Mouse (Mus musculus) WW6 (cell line): ENCODE measurements at regions not wholly inside any gene's neighbourhood (a gene's known extent, or its start where the extent isn't known, plus 50 kb on each side); places are given as distances from the start of the nearest gene placed in this dataset.

Source experiments
- DNase-seq: peaks from one replicate; pipeline ENCODE4 v3.0.0-alpha.2; 2013; ENCODE audit warnings: low read depth, low spot score

GRCm38 (mm10) chr5:43048196-43049050, 184.5 kb upstream of the Cpeb2 start:
- no peak for DNase-seq

- DNase-seq, result no peak
Observed at GRCm38 (mm10) chr5:43049381-43050301, 183.3 kb upstream of the Cpeb2 start.

GRCm38 (mm10) chr5:43050961-43051517, 181.9 kb upstream of the Cpeb2 start:
- DNase-seq, result no peak

GRCm38 (mm10) chr5:43052668-43053067, 180.3 kb upstream of the Cpeb2 start:
- no peak for DNase-seq

- DNase-seq, result no peak
Observed at GRCm38 (mm10) chr5:43054586-43054985, 178.4 kb upstream of the Cpeb2 start.

- DNase-seq, result no peak
Observed at GRCm38 (mm10) chr5:43055111-43055710, 177.8 kb upstream of the Cpeb2 start.

- DNase-seq, result no peak
Observed at GRCm38 (mm10) chr5:43056486-43056885, 176.5 kb upstream of the Cpeb2 start.

GRCm38 (mm10) chr5:43061243-43061642, 171.7 kb upstream of the Cpeb2 start:
- no peak for DNase-seq

- DNase-seq, result no peak
Observed at GRCm38 (mm10) chr5:43061797-43062391, 171.1 kb upstream of the Cpeb2 start.

GRCm38 (mm10) chr5:43062499-43062898, 170.5 kb upstream of the Cpeb2 start:
- DNase-seq, result no peak

GRCm38 (mm10) chr5:43063386-43063785, 169.6 kb upstream of the Cpeb2 start:
- no peak for DNase-seq

- DNase-seq, result no peak
Observed at GRCm38 (mm10) chr5:43071541-43071940, 161.4 kb upstream of the Cpeb2 start.

- no peak for DNase-seq
Observed at GRCm38 (mm10) chr5:43072340-43072739, 160.6 kb upstream of the Cpeb2 start.

- DNase-seq, result no peak
Observed at GRCm38 (mm10) chr5:43074536-43074935, 158.4 kb upstream of the Cpeb2 start.

- DNase-seq, result no peak
Observed at GRCm38 (mm10) chr5:43080252-43080651, 152.7 kb upstream of the Cpeb2 start.

GRCm38 (mm10) chr5:43081561-43082534, 151.1 kb upstream of the Cpeb2 start:
- DNase-seq, result no peak

GRCm38 (mm10) chr5:43087077-43087476, 145.9 kb upstream of the Cpeb2 start:
- DNase-seq, result no peak

- DNase-seq, result no peak
Observed at GRCm38 (mm10) chr5:43087907-43088387, 145.0 kb upstream of the Cpeb2 start.

- no peak for DNase-seq
Observed at GRCm38 (mm10) chr5:43088650-43089397, 144.1 kb upstream of the Cpeb2 start.
